Mouse (Mus musculus) megakaryocyte, embryonic 14.5 days (primary cell): ENCODE data around the gene Ttc25.

Experiments used
- FLI1 ChIP-seq: IDR thresholded peaks from 2 replicates; pipeline ENCODE4 v1.6.1; 2012; ENCODE audit warnings: low read length, inconsistent platforms, mixed read lengths
- GATA1 ChIP-seq: IDR thresholded peaks from 3 replicates; pipeline ENCODE4 v1.6.1; 2012; ENCODE audit warnings: mixed read lengths, low read length, inconsistent platforms, borderline replicate concordance

- no peak for TF ChIP-seq GATA1
- TF ChIP-seq FLI1: no peak
These were observed 73.5 kb downstream of the Ttc25 start, which contains the start of gene Nkiras2 for GRCm38 (mm10) chr11:100618761-100619484.
